Mouse (Mus musculus) testis, adult 2 months (tissue): ENCODE data around the gene Pik3c2a. TPM values are rescaled to one million over a fixed set of nuclear protein-coding genes. Genes with fewer than 3 reads are reported as not detected.

ENCODE experiments used
- H3K27ac ChIP-seq: fragments of 200-500 bp; 2 replicates; pipeline ENCODE4 v1.5.1; 2012; ENCODE audit warnings: low read depth, low read length; ENCODE audit not compliant: control insufficient read depth, insufficient read depth
- H3K27me3 ChIP-seq: fragments of 200-500 bp; 2 replicates; pipeline ENCODE4 v1.6.1; 2012; ENCODE audit warnings: mild to moderate bottlenecking, low read length, moderate library complexity; ENCODE audit not compliant: control insufficient read depth, insufficient read depth
- H3K36me3 ChIP-seq: fragments of 200-500 bp; 2 replicates; pipeline ENCODE4 v1.6.1; 2012; ENCODE audit warnings: mild to moderate bottlenecking, low read length; ENCODE audit not compliant: control insufficient read depth, insufficient read depth
- H3K4me1 ChIP-seq: fragments of 200-500 bp; 2 replicates; pipeline ENCODE4 v1.6.1; 2012; ENCODE audit warnings: low read length; ENCODE audit not compliant: control insufficient read depth, insufficient read depth
- H3K4me3 ChIP-seq: fragments of 200-500 bp; 2 replicates; pipeline ENCODE4 v1.5.1; 2012; ENCODE audit warnings: low read depth, mild to moderate bottlenecking, low read length, moderate library complexity, mixed read lengths; ENCODE audit not compliant: control insufficient read depth
- CTCF ChIP-seq: fragments of 200-500 bp; IDR thresholded peaks from 2 replicates; pipeline ENCODE4 v1.5.1; 2012; ENCODE audit warnings: low read depth, mild to moderate bottlenecking, inconsistent platforms, low read length, moderate library complexity; ENCODE audit not compliant: control insufficient read depth, insufficient read depth, insufficient replicate concordance
- POLR2A ChIP-seq: fragments of 200-500 bp; IDR thresholded peaks from 2 replicates; pipeline ENCODE4 v1.6.1; 2012; ENCODE audit warnings: low read depth, mild to moderate bottlenecking, inconsistent platforms, low read length, moderate library complexity; ENCODE audit not compliant: control insufficient read depth
- polyA plus RNA-seq: library from polyadenylated mRNA; depleted of rRNA; stranded (reverse); fragments of >200 nt; gene quantifications from 2 replicates; pipeline ENCODE4 v1.2.3, GENCODE M21; 2012; rRNA removed

The Pik3c2a gene
- polyA plus RNA-seq, 1 experiment = 5.6 TPM

DNA sequence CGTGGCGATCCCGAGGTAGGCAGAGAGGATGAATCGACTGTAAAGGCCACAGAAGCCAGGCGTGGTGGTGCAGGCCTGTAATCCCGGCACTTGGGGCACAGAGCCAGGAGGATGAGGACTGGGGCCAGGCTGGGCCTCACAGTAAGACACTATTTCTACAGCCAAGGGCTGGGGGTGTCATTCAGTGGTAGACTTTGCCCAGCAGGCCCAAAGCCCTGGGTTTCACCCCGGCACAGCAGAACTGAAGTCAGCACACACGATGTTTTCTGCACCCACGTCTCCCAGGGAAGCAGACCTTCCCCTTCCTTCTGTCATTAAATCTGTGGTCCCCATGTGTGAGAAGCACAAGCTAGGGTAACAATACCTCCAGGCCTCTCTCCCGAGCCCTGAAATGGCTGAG lies 144.9 kb downstream of the Pik3c2a start:
- H3K27me3 ChIP-seq = no peaks in the 10 kb centered on the region
- H3K27ac ChIP-seq = no peak overlapping the region
- no peak for TF ChIP-seq CTCF
- TF ChIP-seq POLR2A = no peak
- no peaks in the 10 kb centered on the region for H3K36me3 ChIP-seq
- no peaks in the 10 kb centered on the region for H3K4me1 ChIP-seq
- H3K4me3 ChIP-seq = no peak overlapping the region

DNA sequence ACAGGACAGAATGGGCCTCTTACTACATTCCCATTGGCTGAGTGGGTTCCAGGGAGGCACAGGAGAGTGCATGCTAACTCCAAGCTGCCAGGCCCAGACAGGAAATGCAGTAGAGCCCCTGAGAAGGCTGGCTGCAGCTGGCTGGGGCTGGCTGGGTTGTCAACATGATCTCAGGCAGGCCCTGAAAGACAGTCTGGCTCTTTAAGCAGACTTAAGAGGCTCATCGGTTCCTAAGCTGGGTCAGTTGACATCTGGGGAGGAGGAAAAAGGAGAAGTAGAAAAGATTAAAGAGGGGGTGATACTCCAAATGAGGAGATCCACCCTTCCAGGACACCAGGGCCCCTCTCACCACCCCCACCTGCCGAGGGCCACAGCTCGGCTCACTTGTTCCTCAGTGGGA lies 148.3 kb downstream of the Pik3c2a start:
- TF ChIP-seq POLR2A (no peak), CTCF (no peak)

GRCm38 (mm10) chr7:116292377-116292776 lies 150.9 kb downstream of the Pik3c2a start:
- no peaks in the 10 kb centered on the region for H3K36me3 ChIP-seq
- no peaks in the 10 kb centered on the region for H3K27me3 ChIP-seq
- no peak overlapping the region for H3K27ac ChIP-seq
- no peak overlapping the region for H3K4me3 ChIP-seq
- no peaks in the 10 kb centered on the region for H3K4me1 ChIP-seq
- no peak for TF ChIP-seq CTCF
- TF ChIP-seq POLR2A = no peak

More for the DNA sequence above, 148.3 kb downstream of the Pik3c2a start:
- Histone ChIP-seq H3K36me3 (no peaks in the 10 kb centered on the region), H3K27me3 (no peaks in the 10 kb centered on the region), H3K4me3 (no peak overlapping the region), H3K4me1 (no peaks in the 10 kb centered on the region), H3K27ac (no peak overlapping the region)

DNA sequence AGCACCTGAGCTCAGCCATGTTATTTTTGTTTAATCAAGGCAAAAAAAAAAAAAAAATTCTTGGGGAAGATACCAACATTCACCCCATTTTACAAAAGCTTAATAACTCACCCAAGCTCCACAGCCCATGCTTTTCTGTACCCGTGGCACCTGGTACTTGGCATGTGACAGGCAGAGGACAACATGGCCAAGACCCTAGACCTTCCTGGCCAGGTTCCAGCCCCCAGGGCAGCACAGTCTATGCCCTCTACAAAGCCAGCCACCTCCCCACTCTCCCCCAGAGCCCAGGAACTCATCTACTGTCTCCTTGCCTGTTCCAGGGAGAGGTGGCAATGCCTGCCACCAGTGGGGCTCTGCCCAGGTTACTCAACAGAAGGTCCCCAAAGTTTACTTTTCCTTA lies 152.7 kb downstream of the Pik3c2a start:
- no peaks in the 10 kb centered on the region for H3K27me3 ChIP-seq
- H3K27ac ChIP-seq = no peak overlapping the region
- no peak overlapping the region for H3K4me3 ChIP-seq
- no peaks in the 10 kb centered on the region for H3K36me3 ChIP-seq
- no peak for TF ChIP-seq POLR2A
- TF ChIP-seq CTCF = no peak
- peaks cover 2% of the 10 kb centered on the region for H3K4me1 ChIP-seq

DNA sequence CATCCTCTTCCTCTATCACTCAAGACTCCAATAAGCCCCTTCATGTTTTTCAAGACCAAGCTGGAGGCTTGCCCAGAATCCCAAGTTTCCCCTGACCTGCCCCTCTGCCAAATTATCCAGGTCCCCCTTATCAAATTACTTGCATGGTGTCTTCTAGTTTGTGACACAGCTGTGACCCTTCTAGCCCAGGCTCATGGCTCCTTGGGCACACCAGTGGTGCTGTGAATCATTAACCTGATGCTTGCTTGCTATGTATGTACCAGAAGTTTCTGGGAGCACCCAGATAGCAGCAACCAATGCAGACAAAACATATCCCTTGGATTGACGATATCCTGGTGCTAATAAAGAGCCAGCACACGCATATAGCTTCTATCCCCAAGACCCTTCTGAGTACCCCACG lies 154.3 kb downstream of the Pik3c2a start:
- TF ChIP-seq POLR2A = no peak
- TF ChIP-seq CTCF = no peak
- Histone ChIP-seq H3K4me3 (no peak overlapping the region), H3K27me3 (no peaks in the 10 kb centered on the region), H3K36me3 (no peaks in the 10 kb centered on the region), H3K4me1 (peaks cover 2% of the 10 kb centered on the region), H3K27ac (no peak overlapping the region)

GRCm38 (mm10) chr7:116287959-116288358 lies 155.3 kb downstream of the Pik3c2a start:
- Histone ChIP-seq H3K36me3 (no peaks in the 10 kb centered on the region), H3K4me3 (no peak overlapping the region), H3K27ac (no peak overlapping the region), H3K27me3 (no peaks in the 10 kb centered on the region), H3K4me1 (peaks cover 3% of the 10 kb centered on the region)
- TF ChIP-seq POLR2A (no peak), CTCF (no peak)

Other genes with a start within 250 kb of the Pik3c2a start
- 3.4 and 6.0 TPM in 2 replicates for gene Plekha7, start 135.1 kb downstream of the Pik3c2a start, polyA plus RNA-seq
- gene Rps13, start 109.3 kb downstream of the Pik3c2a start, polyA plus RNA-seq = 198 and 308 TPM in 2 replicates
- 7.5 and 10.0 TPM in 2 replicates for gene Nucb2, start 60.9 kb upstream of the Pik3c2a start, polyA plus RNA-seq